In the genomic region with DNA sequence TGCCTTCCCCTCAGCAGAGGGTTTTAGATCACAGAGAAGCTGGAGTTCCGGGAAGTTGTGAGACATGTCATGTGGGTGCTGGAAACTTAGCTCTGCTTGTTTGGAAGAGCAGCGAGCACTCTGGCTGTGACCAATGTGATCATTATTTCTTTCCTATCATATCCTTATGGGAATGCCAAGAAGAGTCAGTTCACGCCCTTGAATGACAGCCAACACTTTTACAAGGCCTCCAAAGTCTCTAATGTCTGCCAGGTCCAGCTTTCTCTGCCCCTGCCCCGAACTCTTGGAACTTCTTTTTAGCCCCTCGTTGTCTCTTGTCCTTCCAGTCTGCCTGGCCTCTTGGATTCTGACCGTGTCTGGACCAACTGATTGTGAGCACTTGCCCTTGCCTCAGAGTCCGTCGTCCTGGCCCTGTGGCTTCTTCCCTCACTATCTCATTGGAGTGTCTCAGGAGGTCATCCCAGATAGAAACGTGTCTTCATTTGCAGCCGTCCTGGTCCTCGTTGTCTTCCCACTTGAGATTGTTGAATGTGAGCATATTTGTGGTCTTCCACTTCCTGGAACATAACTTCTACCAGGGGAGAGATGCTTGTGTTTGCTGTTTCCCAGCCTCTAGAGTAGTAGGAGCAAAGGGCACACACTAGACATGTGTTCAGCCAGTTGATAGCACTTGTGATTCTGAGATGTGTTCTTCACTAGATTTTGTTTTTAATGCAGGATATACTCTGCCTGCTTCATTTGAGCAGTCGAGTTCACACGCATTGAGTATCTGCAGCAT, we compare ENCODE assay signal across 9 mouse cellular contexts.
A peak's percentile ranks its signal among the peaks of the same experiment; 100 is the strongest.
DNase-seq lines count a peak whose midpoint lies in the region; ATAC-seq and TF ChIP-seq lines count a peak whose summit lies in the region.
"Had no signal": no experiment of that assay in that cellular context is flagged by ENCODE, and none has a peak within 500 bp of the region (broad histone marks: within the 10 kb centered on the region; RNA-seq: fewer than 3 reads in every experiment).

No protein-coding gene starts in this region.

- no peak overlapping the region; the same call in 1 of the 2 replicates for H3K9ac ChIP-seq in forebrain, embryonic 12.5 days
- H3K9ac ChIP-seq in neural tube, embryonic 13.5 days, result no peak overlapping the region
- H3K9ac ChIP-seq in hindbrain, embryonic 16.5 days (ENCODE audit: low read depth, low read length), result 0 out of 2 replicates have a peak overlapping the region, but pooled peaks have one; percentile 13
- H3K9ac ChIP-seq: limb, embryonic 13.5 days had no signal

- H3K27me3 ChIP-seq in forebrain, embryonic 12.5 days, result no peaks in the 10 kb centered on the region
- no peaks in the 10 kb centered on the region for H3K27me3 ChIP-seq in forebrain, embryonic 10.5 days (ENCODE audit: poor library complexity, severe bottlenecking)
- H3K27me3 ChIP-seq in neural tube, embryonic 13.5 days, result no peaks in the 10 kb centered on the region
- no peaks in the 10 kb centered on the region for H3K27me3 ChIP-seq in hindbrain, embryonic 16.5 days (replicated peaks; ENCODE audit: control insufficient read depth, insufficient read depth, low read length)
- H3K27me3 ChIP-seq: limb, embryonic 13.5 days had no signal

- peaks cover 69% of the 10 kb centered on the region for H3K4me1 ChIP-seq in forebrain, embryonic 12.5 days
- peaks cover 88% of the 10 kb centered on the region for H3K4me1 ChIP-seq in forebrain, embryonic 10.5 days
- peaks cover 97% of the 10 kb centered on the region for H3K4me1 ChIP-seq in neural tube, embryonic 13.5 days (replicated peaks)
- peaks cover 52% of the 10 kb centered on the region for H3K4me1 ChIP-seq in hindbrain, embryonic 16.5 days (ENCODE audit: control insufficient read depth, insufficient read depth, low read depth, low read length)
- peaks cover 35% of the 10 kb centered on the region for H3K4me1 ChIP-seq in olfactory bulb, adult 2 months (ENCODE audit: control insufficient read depth, insufficient read depth, low read length)

- no peak for ATAC-seq in forebrain, embryonic 12.5 days (ENCODE audit: low FRiP score)
- no peak for ATAC-seq in neural tube, embryonic 13.5 days (ENCODE audit: low read depth)
- ATAC-seq in hindbrain, embryonic 16.5 days, result no peak

- no peak for TF ChIP-seq POLR2A in olfactory bulb, adult 2 months (IDR thresholded peaks at IDR 0.05; ENCODE audit: insufficient read depth, low read depth, low read length)

- H3K4me3 ChIP-seq in forebrain, embryonic 12.5 days (replicated peaks), result no peak overlapping the region
- no peak overlapping the region for H3K4me3 ChIP-seq in forebrain, embryonic 10.5 days
- no peak overlapping the region for H3K4me3 ChIP-seq in neural tube, embryonic 13.5 days
- no peak overlapping the region for H3K4me3 ChIP-seq in hindbrain, embryonic 16.5 days (ENCODE audit: low read length)
- H3K4me3 ChIP-seq in olfactory bulb, adult 2 months (ENCODE audit: insufficient read depth, low read depth, low read length), result no peak overlapping the region
- H3K4me3 ChIP-seq: limb, embryonic 13.5 days had no signal

- TF ChIP-seq CTCF in olfactory bulb, adult 2 months (IDR thresholded peaks at IDR 0.05; ENCODE audit: insufficient read depth, low read depth, low read length), result no peak

- no peak for DNase-seq in forebrain, embryonic 10.5 days (ENCODE audit: extremely low spot score, low spot score)
- DNase-seq in neural tube, embryonic 10.5 days (ENCODE audit: extremely low spot score, low spot score), result no peak
- DNase-seq in MN1 (ENCODE audit: low spot score), result no peak
- DNase-seq in right cerebral cortex, postnatal 36 days (ENCODE audit: low spot score in 2 of 2), result no peak

- H3K9me3 ChIP-seq in forebrain, embryonic 12.5 days, result no peaks in the 10 kb centered on the region
- no peaks in the 10 kb centered on the region for H3K9me3 ChIP-seq in forebrain, embryonic 10.5 days
- H3K9me3 ChIP-seq in neural tube, embryonic 13.5 days, result no peaks in the 10 kb centered on the region
- no peaks in the 10 kb centered on the region for H3K9me3 ChIP-seq in hindbrain, embryonic 16.5 days (ENCODE audit: control insufficient read depth, low read length)
- H3K9me3 ChIP-seq: limb, embryonic 13.5 days had no signal

- WGBS in forebrain, embryonic 12.5 days, result 81% methylated on average over 13 of the region's 13 CpGs
- 82% methylated on average over 13 of the region's 13 CpGs for WGBS in forebrain, embryonic 10.5 days
- WGBS in neural tube, embryonic 13.5 days, result 78% methylated on average over 13 of the region's 13 CpGs
- WGBS in hindbrain, embryonic 16.5 days, result 63% methylated on average over 13 of the region's 13 CpGs
- WGBS in olfactory bulb, adult 2 months, result 46% methylated on average over 13 of the region's 13 CpGs

- H3K27ac ChIP-seq in forebrain, embryonic 12.5 days, result 0 out of 2 replicates have a peak overlapping the region, but pooled peaks have one; percentile 13
- H3K27ac ChIP-seq in forebrain, embryonic 10.5 days, result no peak overlapping the region
- H3K27ac ChIP-seq in neural tube, embryonic 13.5 days (replicated peaks), result peak overlapping the region; percentile 57; the same call in 1 of the 2 replicates
- H3K27ac ChIP-seq in hindbrain, embryonic 16.5 days (ENCODE audit: low read depth, low read length), result peak overlapping the region; percentile 33; the same call in 1 of the 2 replicates
- H3K27ac ChIP-seq in olfactory bulb, adult 2 months (ENCODE audit: insufficient read depth, low read depth, low read length), result peak overlapping the region; percentile 25
- H3K27ac ChIP-seq: limb, embryonic 13.5 days had no signal

- no peak overlapping the region for H3K4me2 ChIP-seq in forebrain, embryonic 12.5 days
- H3K4me2 ChIP-seq in neural tube, embryonic 13.5 days, result no peak overlapping the region
- no peak overlapping the region for H3K4me2 ChIP-seq in hindbrain, embryonic 16.5 days (ENCODE audit: low read length)
- H3K4me2 ChIP-seq: limb, embryonic 13.5 days had no signal

- H3K36me3 ChIP-seq in forebrain, embryonic 12.5 days (replicated peaks), result peaks cover 8% of the 10 kb centered on the region; the same call in 1 of the 2 replicates
- peaks cover 10% of the 10 kb centered on the region for H3K36me3 ChIP-seq in forebrain, embryonic 10.5 days (replicated peaks)
- 0 out of 2 replicates have a peak, but pooled peaks cover 7% of the 10 kb centered on the region for H3K36me3 ChIP-seq in neural tube, embryonic 13.5 days
- no peaks in the 10 kb centered on the region for H3K36me3 ChIP-seq in hindbrain, embryonic 16.5 days (ENCODE audit: control insufficient read depth, insufficient read depth, low read length)
